Mouse (Mus musculus) CH12.LX (cell line): ENCODE results near the gene Slc20a1. TPM values are rescaled to one million over a fixed set of nuclear protein-coding genes. Genes with fewer than 3 reads are reported as not detected.
A peak's percentile ranks its signal among the peaks of the same experiment; 100 is the strongest.

Experiments used
- DNase-seq: peaks from one replicate; pipeline ENCODE4 v3.0.0-alpha.2; 2013; ENCODE audit errors: extremely low read depth
- H3K27ac ChIP-seq: 2 replicates; pipeline ENCODE4 v1.5.1; 2012; ENCODE audit warnings: low read depth, mild to moderate bottlenecking, control low read depth, moderate library complexity; ENCODE audit not compliant: insufficient read depth
- H3K27me3 ChIP-seq: replicated peaks from 2 replicates; pipeline ENCODE3; 2012; ENCODE audit warnings: inconsistent platforms
- H3K36me3 ChIP-seq, 2 experiments: replicated peaks in 1 of 2; 2 replicates each; pipeline versions ENCODE3 to v1.6.1; 2012; ENCODE audit warnings: inconsistent platforms in 1 of 2, low read length in 1 of 2, mild to moderate bottlenecking in 1 of 2, mixed read lengths in 1 of 2, moderate library complexity in 1 of 2; ENCODE audit not compliant: control insufficient read depth in 1 of 2, insufficient read depth in 1 of 2
- H3K4me1 ChIP-seq, 2 experiments: 2 replicates each; pipeline ENCODE4 v1.6.1; 2012; ENCODE audit warnings: inconsistent platforms in 1 of 2, moderate library complexity in 1 of 2; ENCODE audit not compliant: insufficient read depth in 2 of 2, control insufficient read depth in 1 of 2
- H3K4me2 ChIP-seq: 2 replicates; pipeline ENCODE4 v1.6.1; 2012; ENCODE audit warnings: low read depth, mild to moderate bottlenecking, control low read depth; ENCODE audit not compliant: poor library complexity, insufficient read depth, severe bottlenecking
- H3K4me3 ChIP-seq, 3 experiments: fragments of 150-350 bp in 1 of 3; sonication (generic) in 1 of 3; replicated peaks in 1 of 3; 2 replicates each; pipeline versions ENCODE3 to v1.5.1; 2011 to 2012; ENCODE audit warnings: low read depth in 2 of 3, low read length in 2 of 3, mild to moderate bottlenecking in 2 of 3, moderate library complexity in 2 of 3, control low read depth in 1 of 3, improper control_type of control experiment in 1 of 3, inconsistent platforms in 1 of 3, mixed read lengths in 1 of 3; ENCODE audit not compliant: poor library complexity in 1 of 3
- H3K79me2 ChIP-seq: replicated peaks from 2 replicates; pipeline ENCODE4 v1.6.1; 2012; ENCODE audit warnings: mild to moderate bottlenecking, moderate library complexity; ENCODE audit not compliant: control insufficient read depth, poor library complexity, insufficient read depth, severe bottlenecking; ENCODE audit errors: extremely low read depth
- H3K9ac ChIP-seq: 2 replicates; pipeline ENCODE4 v1.6.1; 2012; ENCODE audit warnings: low read depth, mild to moderate bottlenecking, control low read depth, moderate library complexity; ENCODE audit not compliant: insufficient read depth
- H3K9me3 ChIP-seq: replicated peaks from 2 replicates; pipeline ENCODE3; 2012; ENCODE audit warnings: low read length, inconsistent platforms, mixed read lengths
- BHLHE40 ChIP-seq: IDR thresholded peaks from 2 replicates; pipeline ENCODE4 v1.6.1; 2011; ENCODE audit warnings: mild to moderate bottlenecking, low read depth, low read length, improper control_type of control experiment
- CHD1 ChIP-seq: IDR thresholded peaks from 2 replicates; pipeline ENCODE4 v1.6.1; 2012; ENCODE audit warnings: low read depth, low read length, improper control_type of control experiment, inconsistent platforms
- CHD2 ChIP-seq: IDR thresholded peaks from 2 replicates; pipeline ENCODE4 v1.6.1; 2011; ENCODE audit warnings: low read length, improper control_type of control experiment
- CTCF ChIP-seq, 2 experiments: IDR thresholded peaks in 1 of 2; conservative IDR thresholded peaks in 1 of 2; 2 replicates each; pipeline ENCODE4 v1.5.1; 2011 to 2012; ENCODE audit warnings: low read depth in 2 of 2, low read length in 2 of 2, improper control_type of control experiment in 1 of 2, inconsistent platforms in 1 of 2, mild to moderate bottlenecking in 1 of 2, moderate library complexity in 1 of 2
- E2F4 ChIP-seq: IDR thresholded peaks from 2 replicates; pipeline ENCODE4 v1.6.1; 2011; ENCODE audit warnings: low read depth, low read length, improper control_type of control experiment; ENCODE audit not compliant: insufficient replicate concordance
- EP300 ChIP-seq: IDR thresholded peaks from 2 replicates; pipeline ENCODE4 v1.6.1; 2011; ENCODE audit warnings: low read length, improper control_type of control experiment
- ETS1 ChIP-seq: conservative IDR thresholded peaks from 2 replicates; pipeline ENCODE4 v1.6.1; 2012; ENCODE audit warnings: low read depth, mild to moderate bottlenecking, inconsistent platforms, low read length, improper control_type of control experiment, moderate library complexity
- GABPA ChIP-seq: IDR thresholded peaks from 2 replicates; pipeline ENCODE4 v1.6.1; 2012; ENCODE audit warnings: low read depth, low read length, improper control_type of control experiment, inconsistent platforms; ENCODE audit not compliant: insufficient replicate concordance
- HCFC1 ChIP-seq: IDR thresholded peaks from 2 replicates; pipeline ENCODE4 v1.6.1; 2012; ENCODE audit warnings: low read depth, mild to moderate bottlenecking, inconsistent platforms, low read length, improper control_type of control experiment
- IRF4 ChIP-seq: IDR thresholded peaks from 2 replicates; pipeline ENCODE4 v1.6.1; 2014; ENCODE audit warnings: low read depth, mild to moderate bottlenecking, inconsistent platforms, low read length, improper control_type of control experiment
- JUND ChIP-seq: conservative IDR thresholded peaks from 2 replicates; pipeline ENCODE4 v1.6.1; 2011; ENCODE audit warnings: low read depth, low read length, improper control_type of control experiment
- KAT2A ChIP-seq: IDR thresholded peaks from 2 replicates; pipeline ENCODE4 v1.6.1; 2012; ENCODE audit warnings: low read length, improper control_type of control experiment, inconsistent platforms; ENCODE audit not compliant: insufficient replicate concordance
- MEF2A ChIP-seq: IDR thresholded peaks from 2 replicates; pipeline ENCODE4 v1.6.1; 2014; ENCODE audit warnings: low read depth, mild to moderate bottlenecking, inconsistent platforms, low read length, improper control_type of control experiment, borderline replicate concordance
- MYC ChIP-seq: IDR thresholded peaks from 2 replicates; pipeline ENCODE4 v1.6.1; 2011; ENCODE audit warnings: low read depth, mild to moderate bottlenecking, improper control_type of control experiment, low read length
- NELFE ChIP-seq: IDR thresholded peaks from 2 replicates; pipeline ENCODE4 v1.6.1; 2011; ENCODE audit warnings: low read depth, low read length, improper control_type of control experiment
- PAX5 ChIP-seq: IDR thresholded peaks from 2 replicates; pipeline ENCODE4 v1.6.1; 2012; ENCODE audit warnings: low read length, inconsistent platforms, mixed read lengths
- POLR2A ChIP-seq: IDR thresholded peaks from 2 replicates; pipeline ENCODE4 v1.6.1; 2011; ENCODE audit warnings: low read depth, mild to moderate bottlenecking, improper control_type of control experiment, low read length
- POLR2AphosphoS2 ChIP-seq: IDR thresholded peaks from 2 replicates; pipeline ENCODE4 v1.6.1; 2011; ENCODE audit warnings: low read depth, low read length, improper control_type of control experiment
- RAD21 ChIP-seq: IDR thresholded peaks from 2 replicates; pipeline ENCODE4 v1.6.1; 2011; ENCODE audit warnings: low read depth, mild to moderate bottlenecking, low read length, improper control_type of control experiment, moderate library complexity
- RCOR1 ChIP-seq: conservative IDR thresholded peaks from 2 replicates; pipeline ENCODE4 v1.6.1; 2012; ENCODE audit warnings: low read depth, mild to moderate bottlenecking, inconsistent platforms, low read length, improper control_type of control experiment
- SIN3A ChIP-seq: IDR thresholded peaks from 2 replicates; pipeline ENCODE4 v1.6.1; 2012; ENCODE audit warnings: low read length, improper control_type of control experiment, inconsistent platforms
- SMC3 ChIP-seq: IDR thresholded peaks from 2 replicates; pipeline ENCODE4 v1.6.1; 2011; ENCODE audit warnings: low read depth, low read length, improper control_type of control experiment
- ZC3H11A ChIP-seq: IDR thresholded peaks from 2 replicates; pipeline ENCODE4 v1.6.1; 2012; ENCODE audit warnings: low read depth, mild to moderate bottlenecking, inconsistent platforms, low read length, improper control_type of control experiment
- ZKSCAN1 ChIP-seq: IDR thresholded peaks from 2 replicates; pipeline ENCODE4 v1.6.1; 2012; ENCODE audit warnings: low read depth, inconsistent platforms, low read length, improper control_type of control experiment, borderline replicate concordance
- ZMIZ1 ChIP-seq: IDR thresholded peaks from 2 replicates; pipeline ENCODE4 v1.6.1; 2012; ENCODE audit warnings: low read depth, mild to moderate bottlenecking, inconsistent platforms, low read length, improper control_type of control experiment
- dilution Hi-C: fragments of 300-500 bp; cut with MboI; formaldehyde crosslinking; loops from 2 replicates; pipeline ENCODE4 v1.14.3; 2020; ENCODE audit warnings: low sequenced_read_pairs; ENCODE audit not compliant: extremely low pct_unique_long_range_greater_than_20kb, extremely low pct_ligation_motif_present
- in situ Hi-C: fragments of 300-500 bp; cut with MboI; formaldehyde crosslinking; loops from 3 replicates; pipeline ENCODE4 v1.14.3; 2019; ENCODE audit warnings: low sequenced_read_pairs, low pct_ligation_motif_present, low pct_unique_long_range_greater_than_20kb, mixed read lengths
- polyA plus RNA-seq: library from polyadenylated mRNA; unstranded; fragments of >175 nt; gene quantifications from 2 replicates; pipeline ENCODE4 v1.2.1, GENCODE M21; 2012; ENCODE audit warnings: low read depth; ENCODE audit not compliant: insufficient read length
- total RNA-seq, 2 experiments: library from RNA; depleted of rRNA; stranded (reverse); fragments of 300-350 nt in 1 of 2; fragments of >200 nt in 1 of 2; gene quantifications; 2 replicates each; pipeline ENCODE4 v1.2.3; 2012 to 2014

The Slc20a1 gene
- total and polyA plus RNA-seq, 3 experiments = 43.1 to 78.2 (median 72.1) TPM

GRCm38 (mm10) chr2:129258056-129258455 is 59.5 kb downstream of the Slc20a1 start:
- in situ Hi-C loops (loop anchor here (5.0 to 25.0 kb wide), 3 partner anchors 81 to 571 kb away; partner anchors contain the start of genes Anapc1, Mertk and Zc3h8), dilution Hi-C loops (no loop called here)
- Histone ChIP-seq H3K27ac (no peak overlapping the region), H3K9me3 (no peaks in the 10 kb centered on the region), H3K27me3 (no peaks in the 10 kb centered on the region), H3K36me3 (no peaks in the 10 kb centered on the region), H3K4me2 (no peak overlapping the region), H3K79me2 (no peaks in the 10 kb centered on the region), H3K4me1 (peaks cover 26 to 53% of the 10 kb centered on the region in 2 experiments), H3K9ac (no peak overlapping the region), H3K4me3 (no peak overlapping the region)
- DNase-seq = no peak
- no peak for TF ChIP-seq RAD21
- TF ChIP-seq SMC3 = no peak
- no peak for TF ChIP-seq GABPA
- no peak for TF ChIP-seq NELFE
- TF ChIP-seq ZC3H11A = no peak
- TF ChIP-seq JUND = no peak
- no peak for TF ChIP-seq ETS1
- no peak for TF ChIP-seq ZMIZ1
- TF ChIP-seq CTCF (conservative IDR thresholded peaks at IDR 0.05 in 1 of 2, IDR thresholded peaks at IDR 0.05 in 1 of 2; ENCODE audit: low read depth in 2 of 2, low read length in 2 of 2) = no peak
- TF ChIP-seq IRF4 = no peak
- no peak for TF ChIP-seq ZKSCAN1
- TF ChIP-seq POLR2AphosphoS2 = no peak
- TF ChIP-seq CHD1 = no peak
- TF ChIP-seq MYC = no peak
- no peak for TF ChIP-seq KAT2A
- no peak for TF ChIP-seq CHD2
- no peak for TF ChIP-seq E2F4

GRCm38 (mm10) chr2:129258475-129259211 is 60.1 kb downstream of the Slc20a1 start:
- H3K4me3 ChIP-seq = no peak overlapping the region
- peak; percentile 87 for DNase-seq
- in situ Hi-C loops (loop anchor here (5.0 to 25.0 kb wide), 3 partner anchors 81 to 571 kb away; partner anchors contain the start of genes Anapc1, Mertk and Zc3h8), dilution Hi-C loops (no loop called here)
- H3K27ac ChIP-seq = no peak overlapping the region
- no peak overlapping the region for H3K9ac ChIP-seq
- H3K9me3 ChIP-seq = no peaks in the 10 kb centered on the region
- peaks cover 26 to 53% of the 10 kb centered on the region in 2 experiments for H3K4me1 ChIP-seq
- TF ChIP-seq MEF2A (peak; percentile 42; the same call in 1 of the 2 replicates), ZC3H11A (peak; percentile 95), MYC (0 out of 2 replicates have a peak, but pooled peaks have one; percentile 45), RAD21 (peak; percentile 99), PAX5 (no peak), RCOR1 (no peak), HCFC1 (no peak), CTCF (conservative IDR thresholded peaks at IDR 0.05 in 1 of 2, IDR thresholded peaks at IDR 0.05 in 1 of 2; ENCODE audit: low read depth in 2 of 2, low read length in 2 of 2) (peak; percentile 89 to 96), NELFE (peak; percentile 30; the same call in 1 of the 2 replicates), KAT2A (no peak), BHLHE40 (0 out of 2 replicates have a peak, but pooled peaks have one; percentile 21), IRF4 (peak; percentile 47), SMC3 (peak; percentile 98), POLR2A (no peak), JUND (peak; percentile 37; the same call in 1 of the 2 replicates), EP300 (no peak), SIN3A (peak; percentile 50; the same call in 1 of the 2 replicates)
- no peak overlapping the region for H3K4me2 ChIP-seq
- H3K36me3 ChIP-seq = no peaks in the 10 kb centered on the region
- H3K27me3 ChIP-seq = no peaks in the 10 kb centered on the region
- H3K79me2 ChIP-seq = no peaks in the 10 kb centered on the region
